Mouse (Mus musculus) E14TG2a.4 (cell line): ENCODE measurements at regions not wholly inside any gene's neighbourhood (a gene's known extent, or its start where the extent isn't known, plus 50 kb on each side); places are given as distances from the start of the nearest gene placed in this dataset.
A peak's percentile ranks its signal among the peaks of the same experiment; 100 is the strongest.

ENCODE experiments used
- H3K27me3 ChIP-seq: 2 replicates; pipeline ENCODE4 v1.6.1; 2014; ENCODE audit warnings: low read length, control low read depth; ENCODE audit not compliant: insufficient read depth
- H3K36me3 ChIP-seq: 2 replicates; pipeline ENCODE4 v1.6.1; 2014; ENCODE audit warnings: low read length, control low read depth; ENCODE audit not compliant: insufficient read depth
- H3K4me1 ChIP-seq: replicated peaks from 2 replicates; pipeline ENCODE4 v1.6.1; 2014; ENCODE audit warnings: low read depth, low read length, control low read depth
- H3K4me3 ChIP-seq: replicated peaks from 2 replicates; pipeline ENCODE4 v1.5.1; 2014; ENCODE audit warnings: mild to moderate bottlenecking, low read length
- H3K9me3 ChIP-seq: 2 replicates; pipeline ENCODE4 v1.6.1; 2014; ENCODE audit warnings: low read length, control low read depth
- CTCF ChIP-seq: conservative IDR thresholded peaks from 2 replicates; pipeline ENCODE4 v1.5.1; 2014; ENCODE audit warnings: low read length
- NANOG ChIP-seq: IDR thresholded peaks from 2 replicates; pipeline ENCODE4 v1.6.1; 2014; ENCODE audit warnings: borderline replicate concordance, low read length, mixed read lengths
- POU5F1 ChIP-seq: IDR thresholded peaks from 2 replicates; pipeline ENCODE4 v1.6.1; 2014; ENCODE audit warnings: low read length, borderline replicate concordance

GRCm38 (mm10) chr2:174008350-174009218, 67.5 kb upstream of the Stx16 start:
- Histone ChIP-seq H3K4me3 (peak overlapping the region; percentile 56), H3K27me3 (peaks cover 6% of the 10 kb centered on the region; the same call in 1 of the 2 replicates), H3K9me3 (no peaks in the 10 kb centered on the region), H3K4me1 (peaks cover 23% of the 10 kb centered on the region), H3K36me3 (no peaks in the 10 kb centered on the region)
- no peak for TF ChIP-seq CTCF
- no peak for TF ChIP-seq POU5F1
- no peak for TF ChIP-seq NANOG

- no peak for TF ChIP-seq CTCF
- TF ChIP-seq NANOG = no peak
- TF ChIP-seq POU5F1 = no peak
- H3K36me3 ChIP-seq = no peaks in the 10 kb centered on the region
- peaks cover 14% of the 10 kb centered on the region for H3K27me3 ChIP-seq
- H3K4me3 ChIP-seq = no peak overlapping the region
- no peaks in the 10 kb centered on the region for H3K9me3 ChIP-seq
- peaks cover 26% of the 10 kb centered on the region for H3K4me1 ChIP-seq
These were observed 66.1 kb upstream of the Stx16 start for GRCm38 (mm10) chr2:174010038-174010437.

GRCm38 (mm10) chr2:174011399-174011798, 64.7 kb upstream of the Stx16 start:
- H3K27me3 ChIP-seq = peaks cover 26% of the 10 kb centered on the region
- TF ChIP-seq POU5F1 (no peak), CTCF (no peak), NANOG (no peak)
- no peaks in the 10 kb centered on the region for H3K9me3 ChIP-seq
- H3K36me3 ChIP-seq = no peaks in the 10 kb centered on the region
- H3K4me3 ChIP-seq = no peak overlapping the region
- peaks cover 30% of the 10 kb centered on the region for H3K4me1 ChIP-seq

GRCm38 (mm10) chr2:174014361-174014760, 61.7 kb upstream of the Stx16 start:
- H3K36me3 ChIP-seq = no peaks in the 10 kb centered on the region
- TF ChIP-seq POU5F1 = no peak
- no peak for TF ChIP-seq NANOG
- TF ChIP-seq CTCF = no peak
- H3K4me1 ChIP-seq = peaks cover 23% of the 10 kb centered on the region
- peaks cover 32% of the 10 kb centered on the region for H3K27me3 ChIP-seq
- H3K9me3 ChIP-seq = no peaks in the 10 kb centered on the region
- H3K4me3 ChIP-seq = no peak overlapping the region

GRCm38 (mm10) chr2:174015283-174015682, 60.8 kb upstream of the Stx16 start:
- H3K4me3 ChIP-seq = peak overlapping the region; percentile 64
- H3K9me3 ChIP-seq = no peaks in the 10 kb centered on the region
- H3K27me3 ChIP-seq = peaks cover 30% of the 10 kb centered on the region
- no peaks in the 10 kb centered on the region for H3K36me3 ChIP-seq
- no peak for TF ChIP-seq POU5F1
- TF ChIP-seq CTCF = no peak
- peaks cover 23% of the 10 kb centered on the region for H3K4me1 ChIP-seq

GRCm38 (mm10) chr2:174016068-174016467, 60.0 kb upstream of the Stx16 start:
- TF ChIP-seq POU5F1 (no peak), NANOG (no peak), CTCF (no peak)
- Histone ChIP-seq H3K4me3 (0 out of 2 replicates have a peak overlapping the region, but pooled peaks have one; percentile 64), H3K36me3 (no peaks in the 10 kb centered on the region), H3K27me3 (peaks cover 30% of the 10 kb centered on the region), H3K4me1 (peaks cover 23% of the 10 kb centered on the region), H3K9me3 (no peaks in the 10 kb centered on the region)

GRCm38 (mm10) chr2:174017042-174017441, 59.1 kb upstream of the Stx16 start:
- no peaks in the 10 kb centered on the region for H3K36me3 ChIP-seq
- H3K27me3 ChIP-seq = peaks cover 26% of the 10 kb centered on the region
- no peak for TF ChIP-seq POU5F1
- no peak for TF ChIP-seq CTCF
- TF ChIP-seq NANOG = no peak
- H3K4me3 ChIP-seq = no peak overlapping the region
- H3K4me1 ChIP-seq = peaks cover 23% of the 10 kb centered on the region
- H3K9me3 ChIP-seq = no peaks in the 10 kb centered on the region

- peaks cover 23% of the 10 kb centered on the region for H3K4me1 ChIP-seq
- H3K9me3 ChIP-seq = no peaks in the 10 kb centered on the region
- H3K36me3 ChIP-seq = no peaks in the 10 kb centered on the region
- H3K27me3 ChIP-seq = peaks cover 30% of the 10 kb centered on the region
- TF ChIP-seq CTCF (no peak), NANOG (no peak), POU5F1 (no peak)
- no peak overlapping the region for H3K4me3 ChIP-seq
These were observed 58.5 kb upstream of the Stx16 start for GRCm38 (mm10) chr2:174017596-174017995.
